Mouse (Mus musculus) forebrain, embryonic 15.5 days (tissue): ENCODE results near the gene Macrod2. TPM values are rescaled to one million over a fixed set of nuclear protein-coding genes. Genes with fewer than 3 reads are reported as not detected.

Source experiments
- ATAC-seq: fragments of 200-750 bp; cut with Nextera tagmentation; replicated peaks from 2 replicates; pipeline ENCODE4 v1.8.0; 2017; ENCODE audit warnings: mild to moderate bottlenecking, moderate TSS enrichment, moderate library complexity
- H3K27ac ChIP-seq: fragments of 300-500 bp; sonication (generic); replicated peaks from 2 replicates; pipeline ENCODE4 v1.5.1; 2015; ENCODE audit warnings: mild to moderate bottlenecking, inconsistent platforms
- H3K27me3 ChIP-seq: fragments of 300-500 bp; sonication (generic); 2 replicates; pipeline ENCODE4 v1.6.1; 2015; ENCODE audit warnings: inconsistent platforms
- H3K36me3 ChIP-seq: fragments of 300-500 bp; sonication (generic); 2 replicates; pipeline ENCODE4 v1.6.1; 2015; ENCODE audit warnings: mild to moderate bottlenecking, inconsistent platforms
- H3K4me1 ChIP-seq: fragments of 300-500 bp; sonication (generic); 2 replicates; pipeline ENCODE4 v1.6.1; 2015; ENCODE audit warnings: inconsistent platforms
- H3K4me2 ChIP-seq: fragments of 300-500 bp; sonication (generic); replicated peaks from 2 replicates; pipeline ENCODE4 v1.6.1; 2015; ENCODE audit warnings: mild to moderate bottlenecking, inconsistent platforms
- H3K4me3 ChIP-seq: fragments of 300-500 bp; sonication (generic); 2 replicates; pipeline ENCODE4 v1.5.1; 2015; ENCODE audit warnings: mild to moderate bottlenecking, inconsistent platforms
- H3K9ac ChIP-seq: fragments of 300-500 bp; sonication (generic); replicated peaks from 2 replicates; pipeline ENCODE4 v1.6.1; 2015; ENCODE audit warnings: mild to moderate bottlenecking, inconsistent platforms
- H3K9me3 ChIP-seq: fragments of 300-500 bp; sonication (generic); 2 replicates; pipeline ENCODE4 v1.6.1; 2016; ENCODE audit warnings: inconsistent platforms
- WGBS: fragments of 180-500 bp; shearing (Covaris S2); methylation state at CpG from one replicate; pipeline ENCODE4 v1.1.7; 2015; ENCODE audit warnings: mixed read lengths; 5-methylcytosine and 5-hydroxymethylcytosine counted together
- polyA plus RNA-seq: library from polyadenylated mRNA; unstranded; fragments of >200 nt; fragmentation: Nextera tagmentation; extraction: Ambion mirVana; gene quantifications from 2 replicates; pipeline ENCODE4 v1.2.1, GENCODE M21; 2015

Gene Macrod2
- polyA plus RNA-seq, 1 experiment from 2014 or later: 93.1 TPM

DNA sequence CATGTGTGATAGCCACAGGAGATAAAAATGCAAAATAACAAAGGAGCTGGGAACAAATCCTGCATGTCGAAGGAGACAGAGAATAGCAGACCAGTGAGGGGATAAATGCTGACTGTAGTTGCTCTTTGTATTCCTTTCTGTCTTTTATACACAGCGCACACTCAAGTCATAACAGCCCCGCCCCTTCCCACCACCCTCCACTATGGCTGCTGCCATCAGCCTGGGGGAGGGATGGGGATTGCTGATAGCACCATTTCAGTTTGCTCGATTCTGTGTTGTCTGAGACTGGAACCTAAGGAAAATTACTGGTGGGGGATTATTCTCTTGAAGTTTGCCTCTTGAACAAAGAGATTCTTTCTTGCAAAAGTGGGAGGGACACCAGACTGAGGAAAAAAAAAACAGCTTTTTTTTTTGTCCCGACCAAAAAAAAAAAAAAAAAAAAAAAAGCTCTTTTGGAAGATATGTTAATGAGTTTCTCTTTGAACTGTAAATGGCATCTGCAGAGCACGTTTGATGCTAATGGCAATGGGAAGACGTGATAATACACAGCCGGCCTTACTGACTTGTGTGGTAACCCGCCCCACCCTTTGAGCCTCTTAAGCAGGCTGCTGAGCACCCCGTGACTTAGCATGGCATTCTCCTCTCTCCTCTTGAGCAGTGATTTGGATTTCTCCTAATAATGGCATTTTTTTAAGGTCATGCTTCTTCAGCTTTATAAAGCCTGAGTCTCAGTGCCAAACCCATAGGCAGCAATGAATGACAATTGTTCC, 1768.6 kb downstream of the Macrod2 start:
- WGBS: 3% methylated on average over 10 of the region's 10 CpGs
- peak; percentile 95 for ATAC-seq
- H3K4me3 ChIP-seq: 0 out of 2 replicates have a peak overlapping the region, but pooled peaks have one; percentile 6
- peaks cover 22% of the 10 kb centered on the region for H3K4me1 ChIP-seq
- peak overlapping the region; percentile 81 for H3K27ac ChIP-seq
- H3K9ac ChIP-seq: no peak overlapping the region
- no peaks in the 10 kb centered on the region for H3K36me3 ChIP-seq
- H3K4me2 ChIP-seq: peak overlapping the region; percentile 39
- no peaks in the 10 kb centered on the region for H3K27me3 ChIP-seq
- H3K9me3 ChIP-seq: no peaks in the 10 kb centered on the region

DNA sequence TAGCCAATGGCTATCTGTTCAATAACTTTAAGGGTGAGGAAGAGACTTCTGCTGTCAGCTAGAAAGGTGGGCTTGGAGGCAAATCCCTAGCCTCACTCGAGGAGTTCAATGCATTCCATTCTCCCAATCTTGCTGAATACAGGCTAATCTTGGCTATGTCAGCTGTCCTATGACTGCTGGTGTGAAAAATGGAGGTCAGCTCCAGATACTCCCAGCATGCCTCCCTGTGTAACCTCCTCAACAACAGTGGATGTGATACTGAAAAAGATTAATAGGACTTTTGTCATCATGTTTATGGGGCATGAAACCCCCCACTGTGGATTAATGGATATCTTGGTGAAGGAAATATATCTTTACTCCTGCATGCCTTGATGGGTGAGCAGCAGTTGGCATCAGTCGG, 1774.5 kb downstream of the Macrod2 start:
- no peak overlapping the region for H3K27ac ChIP-seq
- no peaks in the 10 kb centered on the region for H3K27me3 ChIP-seq
- H3K4me3 ChIP-seq: no peak overlapping the region
- 79% methylated on average over 2 of the region's 2 CpGs for WGBS
- no peaks in the 10 kb centered on the region for H3K9me3 ChIP-seq
- no peak for ATAC-seq
- H3K4me1 ChIP-seq: 0 out of 2 replicates have a peak, but pooled peaks cover under 1% of the 10 kb centered on the region
- H3K9ac ChIP-seq: no peak overlapping the region
- no peak overlapping the region for H3K4me2 ChIP-seq
- no peaks in the 10 kb centered on the region for H3K36me3 ChIP-seq

DNA sequence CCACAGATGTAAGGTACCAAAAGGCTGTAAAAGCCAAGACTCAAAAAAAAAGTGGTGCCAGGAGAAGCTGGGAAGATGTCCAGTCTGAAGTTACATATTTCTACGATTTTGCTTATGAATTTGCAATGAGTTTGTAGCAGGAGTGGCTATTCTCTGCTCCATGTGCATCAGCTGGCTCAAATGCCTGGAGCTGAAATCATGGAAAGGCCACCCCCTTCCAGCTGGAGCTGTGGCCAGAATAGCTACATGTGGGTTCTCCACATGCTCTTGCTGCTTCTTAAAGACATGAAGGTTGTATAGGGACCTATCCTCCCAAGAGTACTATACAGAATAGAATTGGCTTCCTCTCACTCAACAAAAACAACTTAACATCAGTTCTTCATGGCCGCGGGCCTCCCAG, 1777.6 kb downstream of the Macrod2 start:
- no peak overlapping the region for H3K27ac ChIP-seq
- no peak overlapping the region for H3K9ac ChIP-seq
- H3K27me3 ChIP-seq: no peaks in the 10 kb centered on the region
- H3K4me1 ChIP-seq: no peaks in the 10 kb centered on the region
- no peak overlapping the region for H3K4me3 ChIP-seq
- no peaks in the 10 kb centered on the region for H3K9me3 ChIP-seq
- no peaks in the 10 kb centered on the region for H3K36me3 ChIP-seq
- no peak for ATAC-seq
- H3K4me2 ChIP-seq: no peak overlapping the region
- WGBS: 93% methylated on average over 3 of the region's 3 CpGs

DNA sequence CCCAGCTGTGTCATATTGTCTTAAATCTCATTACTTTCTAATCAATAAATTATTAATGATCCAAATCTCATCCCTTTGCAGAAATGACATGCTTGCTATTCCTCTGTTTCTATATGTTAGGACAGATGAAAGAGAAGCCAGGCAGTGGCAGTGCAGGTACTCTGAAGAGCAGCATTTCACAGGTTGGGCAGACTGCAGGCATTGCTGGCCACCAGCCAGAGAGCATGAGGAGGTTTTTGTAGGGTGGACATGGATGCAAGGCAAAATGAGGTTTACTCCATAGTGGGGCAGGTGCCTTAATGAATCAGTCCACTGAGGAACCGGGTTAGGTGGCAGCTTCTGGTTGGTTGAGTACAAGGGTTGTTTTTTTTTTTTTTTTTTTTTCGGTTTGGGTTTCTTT, 1778.9 kb downstream of the Macrod2 start:
- no peaks in the 10 kb centered on the region for H3K36me3 ChIP-seq
- H3K4me2 ChIP-seq: no peak overlapping the region
- no peaks in the 10 kb centered on the region for H3K9me3 ChIP-seq
- WGBS: 83% methylated on average over 2 of the region's 2 CpGs
- no peaks in the 10 kb centered on the region for H3K27me3 ChIP-seq
- no peak overlapping the region for H3K9ac ChIP-seq
- no peak overlapping the region for H3K4me3 ChIP-seq
- no peak overlapping the region for H3K27ac ChIP-seq
- ATAC-seq: no peak
- H3K4me1 ChIP-seq: no peaks in the 10 kb centered on the region

DNA sequence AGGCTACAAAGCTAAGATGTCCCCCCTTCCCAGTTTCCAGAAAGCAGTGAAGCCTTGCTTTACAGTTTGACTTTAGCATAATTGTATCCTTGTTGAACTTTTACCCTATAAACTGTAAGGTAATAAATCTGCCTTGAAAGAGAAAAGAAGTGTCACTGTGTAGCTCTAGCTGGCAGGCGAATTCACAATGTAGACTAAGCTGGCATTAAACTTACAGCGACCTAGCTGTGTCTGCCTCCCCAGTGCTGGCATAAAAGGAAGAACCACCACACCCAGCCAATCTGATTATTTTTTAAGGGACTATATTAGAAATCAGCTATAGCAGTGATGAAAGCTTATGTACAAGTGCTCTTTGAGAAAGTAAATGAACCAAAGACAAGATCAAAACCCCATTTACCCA, 1791.8 kb downstream of the Macrod2 start:
- Histone ChIP-seq H3K4me3 (no peak overlapping the region), H3K9me3 (no peaks in the 10 kb centered on the region), H3K4me1 (peaks cover 6% of the 10 kb centered on the region), H3K4me2 (no peak overlapping the region), H3K27me3 (no peaks in the 10 kb centered on the region), H3K27ac (no peak overlapping the region), H3K36me3 (no peaks in the 10 kb centered on the region), H3K9ac (no peak overlapping the region)
- 0 out of 2 replicates have a peak, but pooled peaks have one; percentile 48 for ATAC-seq
- 42% methylated on average over 2 of the region's 2 CpGs for WGBS

DNA sequence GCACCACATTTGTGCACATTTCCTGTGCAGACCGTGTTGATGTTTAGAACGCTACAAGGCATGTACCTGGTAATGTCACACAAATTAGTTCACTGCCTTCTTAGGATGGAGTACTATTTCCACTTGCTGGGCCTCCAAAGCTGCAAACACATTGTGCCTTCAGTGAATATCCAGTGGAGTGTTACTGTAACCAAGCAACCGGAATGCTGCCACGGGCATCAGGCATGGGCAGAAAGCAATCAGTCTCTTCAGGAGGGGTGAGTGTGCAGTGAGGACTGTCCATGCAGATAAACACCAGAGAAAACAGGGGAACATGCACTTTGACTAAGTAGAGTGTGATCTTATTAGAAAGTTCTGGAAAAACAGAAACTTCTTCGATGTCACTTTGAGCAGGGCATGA, 1792.3 kb downstream of the Macrod2 start:
- ATAC-seq: peak; percentile 85
- WGBS: 26% methylated on average over 5 of the region's 5 CpGs
- H3K9ac ChIP-seq: no peak overlapping the region

DNA sequence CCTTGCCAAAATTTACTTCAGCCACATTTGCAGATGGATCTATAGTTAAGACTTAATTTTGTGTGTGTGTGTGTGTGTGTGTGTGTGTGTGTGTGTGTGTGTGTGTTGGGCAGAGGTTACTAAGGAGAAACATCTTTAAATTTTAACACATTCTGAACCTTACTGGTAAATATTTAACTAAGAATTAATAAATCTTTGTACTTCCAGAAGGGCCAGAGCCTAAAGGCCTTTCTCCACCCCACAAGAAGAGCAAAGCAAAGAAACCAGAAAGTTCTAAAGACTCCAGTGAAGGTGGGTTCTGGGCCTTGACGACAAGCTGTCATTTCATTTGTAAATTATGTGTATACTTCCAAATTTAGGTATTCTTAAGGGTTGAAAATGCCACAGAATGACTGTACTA, 1822.3 kb downstream of the Macrod2 start:
- WGBS: 94% methylated on average over 1 of the region's 1 CpGs
- H3K27ac ChIP-seq: no peak overlapping the region
- ATAC-seq: no peak

More for the DNA sequence above, 1792.3 kb downstream of the Macrod2 start:
- Histone ChIP-seq H3K4me2 (no peak overlapping the region), H3K4me1 (peaks cover 6% of the 10 kb centered on the region), H3K36me3 (no peaks in the 10 kb centered on the region), H3K27me3 (no peaks in the 10 kb centered on the region), H3K4me3 (no peak overlapping the region), H3K9me3 (no peaks in the 10 kb centered on the region), H3K27ac (no peak overlapping the region)

DNA sequence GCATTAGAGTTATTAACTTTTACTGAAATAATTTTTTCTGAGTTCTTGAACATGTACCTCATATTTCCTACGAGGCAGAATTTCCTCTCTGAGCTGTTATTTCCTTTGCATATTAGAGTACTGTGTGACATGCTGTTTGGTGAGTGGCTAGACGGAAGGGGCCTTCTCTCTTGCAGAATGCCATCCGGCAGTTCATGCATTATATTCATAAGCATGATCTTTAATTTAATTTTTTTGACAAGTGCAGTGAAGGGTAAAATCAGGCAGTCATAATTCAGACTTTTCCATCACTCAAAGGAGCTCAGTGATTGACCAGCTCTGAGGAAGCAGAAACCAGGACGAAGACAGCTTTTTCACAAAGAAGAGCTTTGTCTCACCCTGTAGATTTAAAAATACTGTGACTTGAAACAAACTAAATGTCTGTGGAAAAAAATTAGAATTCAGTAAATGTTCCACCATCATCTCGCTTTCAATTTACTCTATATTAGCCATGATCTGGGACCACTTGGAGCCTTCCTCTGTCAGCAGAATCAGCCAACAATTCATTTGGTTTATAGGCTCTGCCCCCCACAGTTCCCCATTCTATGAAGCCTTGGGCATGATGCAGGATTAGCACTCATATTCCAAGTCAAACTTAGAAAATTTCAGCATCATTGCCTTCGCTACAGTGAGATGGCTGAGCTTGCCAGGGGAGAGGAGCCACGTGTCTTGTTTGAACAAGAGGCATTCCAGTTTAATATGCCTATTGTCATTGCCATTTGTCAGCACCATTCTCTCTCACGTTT, 1827.2 kb downstream of the Macrod2 start:
- Histone ChIP-seq H3K27ac (no peak overlapping the region), H3K9ac (no peak overlapping the region)
- 70% methylated on average over 8 of the region's 8 CpGs for WGBS

More for the DNA sequence above, 1822.3 kb downstream of the Macrod2 start:
- no peak overlapping the region for H3K4me3 ChIP-seq
- no peaks in the 10 kb centered on the region for H3K4me1 ChIP-seq
- H3K9me3 ChIP-seq: no peaks in the 10 kb centered on the region
- H3K27me3 ChIP-seq: no peaks in the 10 kb centered on the region
- no peak overlapping the region for H3K9ac ChIP-seq
- no peaks in the 10 kb centered on the region for H3K36me3 ChIP-seq
- H3K4me2 ChIP-seq: no peak overlapping the region

DNA sequence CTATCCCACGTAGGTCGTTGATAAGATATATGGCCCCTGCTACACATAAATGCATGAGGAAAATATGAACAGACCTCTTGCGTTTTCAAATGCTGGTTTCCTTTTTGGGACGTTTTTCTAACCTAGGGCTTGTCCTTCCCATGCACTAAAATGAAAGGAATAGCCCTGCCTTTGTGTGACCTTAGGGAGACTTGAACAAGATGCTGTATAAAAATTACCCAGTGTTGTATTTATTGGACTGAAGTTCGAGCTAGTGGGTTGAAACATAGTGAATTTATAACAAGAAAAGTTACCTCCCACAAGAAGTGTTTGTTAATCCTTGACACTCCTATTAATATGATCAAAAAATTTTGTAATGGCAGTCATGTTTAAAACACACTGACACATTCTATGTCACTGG, 1827.8 kb downstream of the Macrod2 start:
- ATAC-seq: no peak
- H3K36me3 ChIP-seq: no peaks in the 10 kb centered on the region
- H3K4me2 ChIP-seq: no peak overlapping the region
- WGBS: 81% methylated on average over 5 of the region's 5 CpGs
- H3K4me3 ChIP-seq: no peak overlapping the region
- H3K4me1 ChIP-seq: no peaks in the 10 kb centered on the region
- no peak overlapping the region for H3K27ac ChIP-seq
- no peak overlapping the region for H3K9ac ChIP-seq
- no peaks in the 10 kb centered on the region for H3K9me3 ChIP-seq
- no peaks in the 10 kb centered on the region for H3K27me3 ChIP-seq

More for the DNA sequence above, 1827.2 kb downstream of the Macrod2 start:
- Histone ChIP-seq H3K36me3 (no peaks in the 10 kb centered on the region), H3K4me2 (no peak overlapping the region), H3K9me3 (no peaks in the 10 kb centered on the region), H3K4me3 (no peak overlapping the region), H3K4me1 (no peaks in the 10 kb centered on the region), H3K27me3 (no peaks in the 10 kb centered on the region)
- ATAC-seq: no peak

DNA sequence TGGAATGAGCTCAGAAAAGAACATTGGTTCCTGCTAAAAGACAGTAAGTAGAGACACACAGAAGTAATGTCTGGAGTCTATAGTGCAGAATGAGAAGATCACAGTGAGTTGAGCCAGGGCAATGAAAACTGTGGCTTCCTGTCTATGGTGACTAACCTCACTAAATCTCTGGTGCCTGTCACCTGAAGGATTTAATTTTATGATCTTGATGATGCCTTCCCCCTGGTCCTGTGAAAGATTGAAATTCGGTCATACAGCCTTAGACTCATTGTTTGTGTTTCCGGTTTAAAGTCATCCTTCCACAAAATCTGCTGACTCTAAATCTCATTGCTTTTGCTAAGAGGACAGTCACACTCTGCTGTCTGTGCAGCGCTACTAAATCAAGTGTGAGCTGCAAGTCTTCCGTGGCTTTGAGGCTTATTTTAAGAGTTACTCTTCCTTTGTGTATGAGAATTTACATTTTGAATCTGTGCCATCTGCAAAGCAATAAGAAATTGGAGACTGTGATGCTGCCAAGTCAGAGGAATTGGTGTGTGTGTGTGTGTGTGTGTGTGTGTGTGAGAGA, 1836.0 kb downstream of the Macrod2 start:
- H3K36me3 ChIP-seq: no peaks in the 10 kb centered on the region
- no peaks in the 10 kb centered on the region for H3K27me3 ChIP-seq
- no peak overlapping the region for H3K4me3 ChIP-seq
- H3K4me1 ChIP-seq: no peaks in the 10 kb centered on the region
- H3K27ac ChIP-seq: no peak overlapping the region
- H3K4me2 ChIP-seq: no peak overlapping the region
- H3K9me3 ChIP-seq: no peaks in the 10 kb centered on the region
- 64% methylated on average over 4 of the region's 4 CpGs for WGBS
- ATAC-seq: no peak
- no peak overlapping the region for H3K9ac ChIP-seq

DNA sequence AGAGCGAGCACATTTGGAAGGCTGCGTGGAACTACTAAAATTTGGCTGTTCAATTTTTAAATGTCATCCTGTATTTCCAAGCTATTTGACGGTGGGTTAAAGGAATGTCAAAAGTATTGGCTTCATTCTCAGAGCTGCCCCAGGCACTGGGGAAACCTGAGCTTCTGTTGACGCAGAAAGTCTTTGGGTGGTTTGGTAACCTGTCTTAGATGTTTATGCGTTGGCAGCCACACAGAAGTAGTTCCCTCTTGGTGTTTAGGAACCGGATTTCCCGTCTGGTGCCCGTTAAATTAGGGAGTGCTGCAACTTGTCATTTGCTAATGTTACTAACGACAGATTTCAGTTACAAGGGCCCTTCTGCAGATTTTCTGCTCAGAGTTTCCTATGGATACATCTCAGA, 1837.7 kb downstream of the Macrod2 start:
- no peak for ATAC-seq
- H3K27me3 ChIP-seq: no peaks in the 10 kb centered on the region
- H3K27ac ChIP-seq: no peak overlapping the region
- H3K4me1 ChIP-seq: no peaks in the 10 kb centered on the region
- no peak overlapping the region for H3K9ac ChIP-seq
- H3K36me3 ChIP-seq: no peaks in the 10 kb centered on the region
- H3K4me3 ChIP-seq: no peak overlapping the region
- 77% methylated on average over 9 of the region's 9 CpGs for WGBS
- H3K4me2 ChIP-seq: no peak overlapping the region
- H3K9me3 ChIP-seq: no peaks in the 10 kb centered on the region

DNA sequence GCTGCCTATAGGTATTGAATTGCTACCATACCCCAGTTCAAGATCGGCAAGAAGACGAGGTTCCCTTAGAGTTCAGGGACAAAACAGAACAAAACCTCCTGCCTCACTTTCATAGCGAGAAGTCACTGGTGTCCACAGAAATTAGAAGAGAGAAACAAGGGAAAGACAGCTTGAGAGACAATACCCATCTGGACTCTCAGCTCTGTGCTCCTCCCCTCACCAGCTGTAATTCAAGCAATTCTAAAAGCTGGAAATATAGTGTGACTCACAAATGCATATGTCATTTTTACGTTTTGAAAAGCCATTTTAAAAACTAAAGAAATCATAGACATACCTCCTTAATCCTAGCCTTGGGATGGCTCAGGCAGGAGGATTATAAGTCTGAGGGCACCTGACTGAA, 1848.4 kb downstream of the Macrod2 start:
- Histone ChIP-seq H3K27me3 (no peaks in the 10 kb centered on the region), H3K4me1 (no peaks in the 10 kb centered on the region), H3K36me3 (no peaks in the 10 kb centered on the region), H3K4me2 (no peak overlapping the region), H3K9ac (no peak overlapping the region), H3K9me3 (no peaks in the 10 kb centered on the region), H3K4me3 (no peak overlapping the region), H3K27ac (no peak overlapping the region)
- 85% methylated on average over 4 of the region's 4 CpGs for WGBS
- ATAC-seq: no peak
